Mouse (Mus musculus) activated CD4-positive, CD25-positive, alpha-beta regulatory T cell (primary cell): Measurements from ENCODE around the gene Klhdc10. TPM values are rescaled to one million over a fixed set of nuclear protein-coding genes. Genes with fewer than 3 reads are reported as not detected.

ENCODE experiments used
- polyA plus RNA-seq, 2 experiments: library from polyadenylated mRNA; unstranded; fragments of 100-300 nt; shearing (Covaris generic); gene quantifications; one replicate each; pipeline ENCODE4 v1.2.1; 2017

Klhdc10 gene
- polyA plus RNA-seq: 10 to 100 TPM in 1 of 2 experiments, 1 to 10 TPM in 1; 9.6 to 10.3 TPM

GRCm38 (mm10) chr6:30401308-30402015 lies at the start of gene Klhdc10:
Klhdc10 (plus strand) TSS chr6:30401868.

DNA sequence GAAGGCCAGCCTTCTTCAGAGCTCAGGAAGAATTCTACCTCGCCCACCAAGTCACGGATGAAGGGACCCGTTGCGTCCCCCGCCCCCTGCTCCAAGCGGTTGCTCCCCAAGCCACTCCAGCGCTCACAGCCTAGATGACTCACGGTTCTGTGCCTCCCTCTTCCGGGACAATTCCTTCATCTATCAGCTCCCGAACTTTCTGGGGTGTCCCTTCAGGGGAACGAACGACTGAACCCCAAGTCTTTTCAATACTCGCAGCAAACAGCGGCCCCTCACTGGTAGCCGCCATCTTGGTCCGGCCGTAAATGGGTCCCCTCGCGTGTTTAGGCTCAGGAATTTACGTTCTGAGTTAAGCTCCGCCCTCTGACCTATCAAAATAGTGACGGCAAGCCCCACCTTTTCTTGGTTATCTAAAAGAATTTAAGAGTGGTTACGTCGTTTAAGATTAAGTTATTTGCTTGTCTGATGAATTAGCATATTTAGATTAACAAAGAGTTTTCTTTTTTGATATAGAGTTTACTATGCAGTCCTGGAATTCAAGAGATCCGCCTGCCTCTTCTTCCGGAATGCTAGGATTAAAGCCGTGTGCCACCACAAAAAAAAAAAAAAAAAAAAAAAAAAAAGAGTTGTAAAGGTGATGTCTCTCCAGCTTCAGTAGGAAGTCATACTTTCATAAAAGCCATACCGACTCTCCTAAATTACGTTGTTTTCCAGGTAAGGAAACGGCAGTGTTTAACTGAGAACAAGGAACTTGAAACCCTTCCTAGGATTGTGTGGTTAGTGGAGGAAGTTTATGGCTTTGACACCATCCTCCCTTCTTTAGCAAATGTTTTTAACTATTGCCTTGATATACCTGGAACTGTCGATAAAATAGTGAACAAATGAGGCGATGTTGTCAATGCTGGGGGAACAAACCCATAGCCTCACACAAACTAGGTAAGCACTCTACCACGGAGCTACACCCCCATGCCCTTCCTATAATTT lies 10.7 kb upstream of the Klhdc10 start, which contains the start of gene Zc3hc1:
Gene Zc3hc1, minus strand, starts transcription at position 315 of the 984 bp plus-strand sequence.

Other genes with a start within 250 kb of the Klhdc10 start
- 100 to 1,000 TPM; 112 to 186 TPM for gene Ube2h, start 97.3 kb upstream of the Klhdc10 start, polyA plus RNA-seq
- gene Zc3hc1, start 10.8 kb upstream of the Klhdc10 start, polyA plus RNA-seq: 10 to 100 TPM; 23.3 to 31.6 TPM
- gene Tmem209, start 107.9 kb downstream of the Klhdc10 start, polyA plus RNA-seq: 10 to 100 TPM; 43.6 to 50.4 TPM
- gene Ssmem1, start 108.0 kb downstream of the Klhdc10 start, polyA plus RNA-seq: under 1 TPM in 1 of 2 experiments, not detected in 1; 0.39 TPM
- under 1 TPM in 1 of 2 experiments, not detected in 1; 0.12 TPM for gene Cpa2, start 139.7 kb downstream of the Klhdc10 start, polyA plus RNA-seq
- under 1 TPM in 1 of 2 experiments, not detected in 1; 0.06 TPM for gene Cpa4, start 166.5 kb downstream of the Klhdc10 start, polyA plus RNA-seq
- gene Cpa5, start 209.1 kb downstream of the Klhdc10 start, polyA plus RNA-seq: not detected
- not detected for gene Cpa1, start 237.3 kb downstream of the Klhdc10 start, polyA plus RNA-seq